Mouse (Mus musculus): ENCODE data around the gene Szrd1. TPM values are rescaled to one million over a fixed set of nuclear protein-coding genes. Genes with fewer than 3 reads are reported as not detected.
A peak's percentile ranks its signal among the peaks of the same experiment; 100 is the strongest.

The Szrd1 gene
- total RNA-seq, 2 experiments from 2014 or later = 103 to 107 TPM

DNA sequence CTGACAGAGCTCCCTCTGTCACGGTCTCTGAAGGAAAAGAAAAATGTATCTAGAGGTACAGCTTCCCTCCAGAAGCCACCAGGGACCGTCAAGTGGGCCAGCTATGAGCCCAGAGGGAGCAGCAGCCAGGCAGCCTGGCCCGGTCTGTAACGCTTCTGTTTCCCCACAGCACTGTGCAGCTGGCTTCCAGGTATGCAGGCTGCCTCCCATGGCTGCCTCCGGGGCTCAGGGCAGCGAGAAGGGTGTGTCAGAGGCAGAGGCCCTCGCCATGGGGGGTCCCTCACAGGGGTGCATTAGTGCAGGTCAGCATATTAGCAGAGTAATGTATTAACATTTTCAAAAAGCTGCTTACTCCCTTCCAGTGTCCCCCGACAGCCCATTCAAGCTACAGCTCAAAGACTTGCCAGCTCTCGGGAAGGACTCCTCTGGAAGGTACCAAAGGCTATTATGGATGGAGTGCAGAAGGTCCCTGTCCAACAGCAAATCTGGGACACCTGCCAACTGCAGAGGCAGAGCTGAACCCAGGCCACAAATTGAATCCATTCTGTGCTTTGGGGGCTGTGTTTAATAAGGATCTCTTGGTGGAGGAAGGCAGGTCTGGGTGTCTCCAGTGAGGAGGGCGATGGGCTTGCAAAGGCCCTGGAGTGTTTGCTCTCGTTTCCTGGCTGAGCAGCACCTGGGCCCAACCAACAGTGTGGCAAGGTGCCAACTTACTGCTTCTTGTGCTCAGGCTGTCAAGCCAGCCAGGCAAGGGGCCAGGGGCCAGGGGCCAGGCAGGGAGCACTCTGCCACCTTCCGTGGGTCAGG, 72.7 kb downstream of the Szrd1 start:
- peak; percentile 57 for DNase-seq

DNA sequence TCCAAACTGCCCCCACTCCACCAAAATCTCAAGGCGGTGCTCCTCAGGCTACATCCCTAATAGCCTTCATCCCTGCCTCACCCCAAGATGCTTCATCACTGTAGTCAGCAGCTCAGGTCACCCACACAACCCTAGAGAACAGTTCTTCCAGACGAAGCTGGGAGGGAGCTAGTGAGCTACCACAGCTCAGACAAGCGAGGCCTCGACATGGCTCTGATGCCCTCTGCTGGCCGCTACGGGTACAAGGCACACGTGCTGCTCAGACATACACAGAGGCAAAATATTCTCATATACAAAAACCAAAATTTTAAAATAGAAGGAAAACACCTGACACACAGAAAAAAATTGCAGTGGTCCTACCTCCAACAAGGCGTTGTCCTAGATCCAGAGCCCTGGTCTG, 74.5 kb downstream of the Szrd1 start:
- peak; percentile 86 for DNase-seq

DNA sequence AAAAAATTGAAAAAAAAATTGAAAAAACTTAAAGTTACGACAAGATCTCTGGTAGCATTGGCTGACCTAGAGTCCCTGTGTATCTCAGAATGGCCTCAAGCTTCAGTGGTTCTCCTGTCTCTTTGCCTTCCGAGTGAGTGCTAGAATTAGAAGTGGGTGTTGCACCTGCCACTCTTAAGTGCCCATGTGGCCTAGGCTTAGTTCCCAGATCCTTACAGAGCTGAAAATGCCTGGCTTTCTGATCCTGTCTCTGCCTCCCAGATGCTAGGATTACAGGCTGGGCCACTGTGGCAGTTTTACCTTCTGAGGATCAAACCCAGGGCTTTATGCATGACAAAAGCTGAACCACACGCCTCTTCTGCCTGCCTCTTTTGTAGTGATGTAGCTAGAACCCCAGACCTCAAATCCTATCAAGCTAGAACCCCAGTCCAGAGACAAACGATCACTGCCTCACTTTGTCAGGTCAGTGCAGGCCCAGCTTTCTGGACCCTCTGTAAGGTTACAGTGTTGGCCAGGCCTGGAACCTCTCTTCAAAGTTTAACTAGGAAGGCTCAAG, 75.4 kb downstream of the Szrd1 start:
- DNase-seq = no peak

Other genes with a start within 250 kb of the Szrd1 start
- gene Padi2, start 233.4 kb downstream of the Szrd1 start, total RNA-seq (2021) = under 1 TPM; 0.60 to 0.83 TPM
- gene Sdhb, start 178.6 kb downstream of the Szrd1 start, total RNA-seq (2021) = 100 to 1,000 TPM; 633 to 638 TPM
- gene Atp13a2, start 152.9 kb downstream of the Szrd1 start, total RNA-seq (2021) = 10 to 100 TPM; 22.4 to 24.3 TPM
- gene Mfap2, start 129.4 kb downstream of the Szrd1 start, total RNA-seq (2021) = 10 to 100 TPM; 63.0 to 65.1 TPM
- 1 to 10 TPM; 8.2 to 8.3 TPM for gene Crocc, start 79.2 kb downstream of the Szrd1 start, total RNA-seq (2021)
- gene Necap2, start 61.4 kb downstream of the Szrd1 start, total RNA-seq (2021) = 10 to 100 TPM; 33.7 to 35.8 TPM
- gene Spata21, start 51.4 kb downstream of the Szrd1 start, total RNA-seq (2021) = not detected
- 10 to 100 TPM; 13.9 to 14.9 TPM for gene Fbxo42, start 8.1 kb upstream of the Szrd1 start, total RNA-seq (2021)
- gene Rsg1, start 74.2 kb upstream of the Szrd1 start, total RNA-seq (2021) = 1 to 10 TPM in 1 of 2 experiments, under 1 TPM in 1; 0.72 to 1.7 TPM
- 1 to 10 TPM; 4.6 to 5.1 TPM for gene Arhgef19, start 99.7 kb upstream of the Szrd1 start, total RNA-seq (2021)
- gene Epha2, start 161.5 kb upstream of the Szrd1 start, total RNA-seq (2021) = 10 to 100 TPM; 10.1 to 10.9 TPM
- under 1 TPM; 0.43 to 0.62 TPM for gene Fam131c, start 228.4 kb upstream of the Szrd1 start, total RNA-seq (2021)

Measured in heart, postnatal 4 days (tissue).